Mouse (Mus musculus) limb, embryonic 13.5 days (tissue): ENCODE data around the gene Gpc4. TPM values are rescaled to one million over a fixed set of nuclear protein-coding genes. Genes with fewer than 3 reads are reported as not detected.
A peak's percentile ranks its signal among the peaks of the same experiment; 100 is the strongest.

Experiments used
- ATAC-seq: fragments of 200-750 bp; cut with Nextera tagmentation; 2 replicates; pipeline ENCODE4 v1.8.0; 2017; ENCODE audit warnings: low read depth, moderate number of reproducible peaks, moderate TSS enrichment; ENCODE audit not compliant: low FRiP score
- H3K27ac ChIP-seq: fragments of 300-500 bp; sonication (generic); 2 replicates; pipeline ENCODE4 v1.5.1; 2015; ENCODE audit warnings: inconsistent platforms, mild to moderate bottlenecking, moderate library complexity
- H3K27me3 ChIP-seq: fragments of 300-500 bp; sonication (generic); 2 replicates; pipeline ENCODE4 v1.6.1; 2015; ENCODE audit warnings: mild to moderate bottlenecking, inconsistent platforms
- H3K36me3 ChIP-seq: fragments of 300-500 bp; sonication (generic); 2 replicates; pipeline ENCODE4 v1.6.1; 2015; ENCODE audit warnings: inconsistent platforms, mild to moderate bottlenecking, moderate library complexity
- H3K4me1 ChIP-seq: fragments of 300-500 bp; sonication (generic); 2 replicates; pipeline ENCODE4 v1.6.1; 2015; ENCODE audit warnings: inconsistent platforms
- H3K4me2 ChIP-seq: fragments of 300-500 bp; sonication (generic); replicated peaks from 2 replicates; pipeline ENCODE4 v1.6.1; 2015; ENCODE audit warnings: inconsistent platforms, mild to moderate bottlenecking, moderate library complexity
- H3K4me3 ChIP-seq: fragments of 300-500 bp; sonication (generic); 2 replicates; pipeline ENCODE4 v1.5.1; 2015; ENCODE audit warnings: moderate library complexity, mild to moderate bottlenecking, inconsistent platforms
- H3K9ac ChIP-seq: fragments of 300-500 bp; sonication (generic); 2 replicates; pipeline ENCODE4 v1.6.1; 2015; ENCODE audit warnings: mild to moderate bottlenecking, inconsistent platforms
- H3K9me3 ChIP-seq: fragments of 300-500 bp; sonication (generic); 2 replicates; pipeline ENCODE4 v1.6.1; 2016; ENCODE audit warnings: inconsistent platforms
- WGBS: fragments of 180-500 bp; shearing (Covaris S2); methylation state at CpG from one replicate; pipeline ENCODE4 v1.1.7; 2015; 5-methylcytosine and 5-hydroxymethylcytosine counted together
- polyA plus RNA-seq: library from polyadenylated mRNA; unstranded; fragments of >200 nt; fragmentation: Nextera tagmentation; extraction: Ambion mirVana; gene quantifications from 2 replicates; pipeline ENCODE4 v1.2.1, GENCODE M21; 2015

The Gpc4 gene
- 82.0 and 85.9 TPM in 2 replicates for polyA plus RNA-seq

- Histone ChIP-seq H3K4me2 (peak within 1 kb of the TSS; percentile 65), H3K27me3 (peaks cover 29% of the 10 kb centered on the region; the same call in 1 of the 2 replicates), H3K9ac (peak within 1 kb of the TSS; percentile 82), H3K27ac (peak within 1 kb of the TSS; percentile 61; the same call in 1 of the 2 replicates), H3K9me3 (no peaks in the 10 kb centered on the region), H3K4me1 (peaks cover 16% of the 10 kb centered on the region), H3K36me3 (no peaks in the 10 kb centered on the region), H3K4me3 (peak within 1 kb of the TSS; percentile 61)
- ATAC-seq = peak; percentile 90
- WGBS = 16% methylated on average over 61 of the region's 76 CpGs
These were observed at the start of gene Gpc4 for GRCm38 (mm10) chrX:52164738-52165554. TSS of gene Gpc4 (minus strand) at chrX:52165252.

GRCm38 (mm10) chrX:52212846-52213245 is 47.8 kb upstream of the Gpc4 start:
- Histone ChIP-seq H3K9me3 (no peaks in the 10 kb centered on the region), H3K4me1 (no peaks in the 10 kb centered on the region), H3K27me3 (peaks cover 5% of the 10 kb centered on the region; the same call in 1 of the 2 replicates), H3K4me2 (no peak overlapping the region), H3K4me3 (no peak overlapping the region), H3K27ac (no peak overlapping the region), H3K36me3 (no peaks in the 10 kb centered on the region), H3K9ac (no peak overlapping the region)
- ATAC-seq = no peak
- WGBS = 39% methylated on average over 4 of the region's 4 CpGs

GRCm38 (mm10) chrX:52199836-52200235 is 34.8 kb upstream of the Gpc4 start:
- no peak for ATAC-seq
- Histone ChIP-seq H3K27ac (no peak overlapping the region), H3K36me3 (no peaks in the 10 kb centered on the region), H3K4me3 (no peak overlapping the region), H3K4me2 (no peak overlapping the region), H3K27me3 (peaks cover 6% of the 10 kb centered on the region; the same call in 1 of the 2 replicates), H3K9ac (no peak overlapping the region), H3K9me3 (no peaks in the 10 kb centered on the region), H3K4me1 (peaks cover 9% of the 10 kb centered on the region)
- WGBS = 24% methylated on average over 6 of the region's 6 CpGs

- H3K9ac ChIP-seq = no peak overlapping the region
These were observed 28.4 kb upstream of the Gpc4 start for GRCm38 (mm10) chrX:52193311-52193968.

GRCm38 (mm10) chrX:52189094-52189493 is 24.0 kb upstream of the Gpc4 start:
- Histone ChIP-seq H3K9ac (no peak overlapping the region), H3K4me1 (peaks cover 3% of the 10 kb centered on the region; the same call in 1 of the 2 replicates), H3K4me3 (no peak overlapping the region), H3K27ac (no peak overlapping the region), H3K9me3 (no peaks in the 10 kb centered on the region), H3K27me3 (peaks cover 3% of the 10 kb centered on the region; the same call in 1 of the 2 replicates), H3K36me3 (no peaks in the 10 kb centered on the region), H3K4me2 (no peak overlapping the region)
- ATAC-seq = no peak
- WGBS = 16% methylated on average over 4 of the region's 4 CpGs

More at GRCm38 (mm10) chrX:52193311-52193968, 28.4 kb upstream of the Gpc4 start:
- no peak overlapping the region for H3K27ac ChIP-seq
- H3K4me2 ChIP-seq = peak overlapping the region; percentile 38; the same call in 1 of the 2 replicates
- H3K9me3 ChIP-seq = no peaks in the 10 kb centered on the region
- H3K36me3 ChIP-seq = no peaks in the 10 kb centered on the region
- H3K4me3 ChIP-seq = no peak overlapping the region
- WGBS = 33% methylated on average over 4 of the region's 4 CpGs
- peaks cover 3% of the 10 kb centered on the region; the same call in 1 of the 2 replicates for H3K4me1 ChIP-seq
- no peak for ATAC-seq
- H3K27me3 ChIP-seq = peaks cover 3% of the 10 kb centered on the region; the same call in 1 of the 2 replicates

- peaks cover 8% of the 10 kb centered on the region; the same call in 1 of the 2 replicates for H3K27me3 ChIP-seq
- H3K4me2 ChIP-seq = no peak overlapping the region
- H3K9ac ChIP-seq = no peak overlapping the region
- no peak overlapping the region for H3K4me3 ChIP-seq
- H3K9me3 ChIP-seq = no peaks in the 10 kb centered on the region
- WGBS = 23% methylated on average over 5 of the region's 5 CpGs
- H3K36me3 ChIP-seq = no peaks in the 10 kb centered on the region
- H3K27ac ChIP-seq = no peak overlapping the region
- no peak for ATAC-seq
- H3K4me1 ChIP-seq = no peaks in the 10 kb centered on the region
These were observed 18.7 kb upstream of the Gpc4 start for GRCm38 (mm10) chrX:52183551-52184442.

- H3K9me3 ChIP-seq = no peaks in the 10 kb centered on the region
- 51% methylated on average over 2 of the region's 2 CpGs for WGBS
- ATAC-seq = no peak
- 0 out of 2 replicates have a peak, but pooled peaks cover 6% of the 10 kb centered on the region for H3K27me3 ChIP-seq
- H3K36me3 ChIP-seq = no peaks in the 10 kb centered on the region
- H3K4me2 ChIP-seq = no peak overlapping the region
- H3K9ac ChIP-seq = no peak overlapping the region
- H3K27ac ChIP-seq = no peak overlapping the region
- no peaks in the 10 kb centered on the region for H3K4me1 ChIP-seq
- H3K4me3 ChIP-seq = no peak overlapping the region
These were observed 16.3 kb upstream of the Gpc4 start for GRCm38 (mm10) chrX:52181401-52181800.

GRCm38 (mm10) chrX:52177067-52177466 is 12.0 kb upstream of the Gpc4 start:
- Histone ChIP-seq H3K27ac (no peak overlapping the region), H3K36me3 (no peaks in the 10 kb centered on the region), H3K27me3 (0 out of 2 replicates have a peak, but pooled peaks cover 3% of the 10 kb centered on the region), H3K9ac (no peak overlapping the region), H3K4me3 (no peak overlapping the region), H3K9me3 (no peaks in the 10 kb centered on the region), H3K4me1 (no peaks in the 10 kb centered on the region), H3K4me2 (no peak overlapping the region)
- no peak for ATAC-seq
- WGBS = 85% methylated on average over 4 of the region's 4 CpGs

- no peaks in the 10 kb centered on the region for H3K9me3 ChIP-seq
- H3K9ac ChIP-seq = no peak overlapping the region
- no peaks in the 10 kb centered on the region for H3K36me3 ChIP-seq
- peaks cover 8% of the 10 kb centered on the region for H3K4me1 ChIP-seq
- 40% methylated on average over 6 of the region's 6 CpGs for WGBS
- no peak for ATAC-seq
- H3K27me3 ChIP-seq = peaks cover 27% of the 10 kb centered on the region; the same call in 1 of the 2 replicates
- no peak overlapping the region for H3K4me3 ChIP-seq
- no peak overlapping the region for H3K4me2 ChIP-seq
- H3K27ac ChIP-seq = no peak overlapping the region
These were observed 2.6 kb upstream of the Gpc4 start for GRCm38 (mm10) chrX:52167519-52168244.

GRCm38 (mm10) chrX:52165555-52165938 is 495 bp upstream of the Gpc4 start:
- peaks cover 29% of the 10 kb centered on the region; the same call in 1 of the 2 replicates for H3K27me3 ChIP-seq
- no peak overlapping the region for H3K27ac ChIP-seq
- H3K36me3 ChIP-seq = no peaks in the 10 kb centered on the region
- no peaks in the 10 kb centered on the region for H3K9me3 ChIP-seq
- peak overlapping the region; percentile 61; the same call in 1 of the 2 replicates for H3K4me3 ChIP-seq
- H3K4me1 ChIP-seq = peaks cover 16% of the 10 kb centered on the region
- H3K4me2 ChIP-seq = peak overlapping the region; percentile 65
- ATAC-seq = peak; percentile 25
- H3K9ac ChIP-seq = no peak overlapping the region
- 27% methylated on average over 5 of the region's 7 CpGs for WGBS
